Mouse (Mus musculus) adrenal gland, postnatal 25 days (tissue): Measurements from ENCODE around the gene Timp4. TPM values are rescaled to one million over a fixed set of nuclear protein-coding genes. Genes with fewer than 3 reads are reported as not detected.

Experiments
- DNase-seq: peaks from one replicate; pipeline ENCODE4 v3.0.0; 2021; ENCODE audit warnings: mixed read lengths
- long read RNA-seq: library from polyadenylated mRNA; stranded (forward); transcript quantifications from one replicate; pipeline ENCODE4 v2.0.0, GENCODE M21; 2021
- total RNA-seq: library from RNA; stranded (reverse); gene quantifications from 2 replicates; pipeline ENCODE4 v1.2.3, GENCODE M21; 2021

Timp4 gene
- 3.3 and 3.4 TPM in 2 replicates for total RNA-seq
- long read RNA-seq, full-length matches to known transcripts, result 17 of 20 reads
- long read RNA-seq, partial matches to known transcripts, result 0 of 20 reads
- long read RNA-seq, other reads (novel, unspliced or antisense), result 3 of 20 reads

- DNase-seq, result no peak
Observed at GRCm38 (mm10) chr6:115252099-115252873, at the start of gene Timp4. Gene Timp4 (minus strand): TSS chr6:115252205.

DNA sequence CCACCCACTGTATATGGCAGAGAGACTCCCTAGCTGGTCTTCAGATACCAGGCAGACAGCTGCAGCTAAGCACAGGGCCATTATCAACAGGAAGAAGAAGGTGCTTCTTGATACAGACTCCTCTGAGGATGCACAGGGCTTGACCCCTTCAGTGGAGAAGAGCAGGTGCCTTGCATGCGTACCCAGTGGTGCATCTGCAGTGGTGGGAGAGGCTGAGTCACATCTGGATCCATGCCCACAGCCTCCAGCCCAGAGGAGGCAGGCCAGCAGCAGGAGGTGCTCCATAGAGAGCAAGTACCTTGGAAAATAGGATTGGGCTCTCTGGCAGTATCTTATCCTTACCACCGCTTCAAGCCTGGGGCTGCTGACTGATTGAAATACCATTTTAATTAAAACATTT is 41.9 kb upstream of the Timp4 start:
- no peak for DNase-seq

DNA sequence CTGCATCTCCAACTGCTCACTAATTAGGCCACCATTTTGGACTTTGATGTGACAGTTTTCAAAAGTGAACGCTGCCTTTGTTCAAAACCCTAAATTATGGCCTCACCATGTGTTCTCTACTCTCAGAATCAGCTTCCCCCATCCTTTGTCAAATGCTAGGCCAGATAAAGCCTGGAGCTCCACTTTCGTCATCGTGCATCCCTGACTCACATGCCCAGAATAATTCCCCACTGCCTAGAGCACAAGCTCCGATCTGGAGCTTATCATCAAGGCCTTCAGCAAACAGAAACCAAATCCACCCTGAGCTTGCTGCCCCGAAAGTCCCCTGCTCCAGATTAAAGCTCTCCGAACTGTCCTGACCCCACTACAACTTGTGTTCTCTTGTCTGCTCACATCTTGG is 40.6 kb upstream of the Timp4 start:
- DNase-seq, result no peak

GRCm38 (mm10) chr6:115291823-115292222 is 39.8 kb upstream of the Timp4 start:
- DNase-seq, result no peak

DNA sequence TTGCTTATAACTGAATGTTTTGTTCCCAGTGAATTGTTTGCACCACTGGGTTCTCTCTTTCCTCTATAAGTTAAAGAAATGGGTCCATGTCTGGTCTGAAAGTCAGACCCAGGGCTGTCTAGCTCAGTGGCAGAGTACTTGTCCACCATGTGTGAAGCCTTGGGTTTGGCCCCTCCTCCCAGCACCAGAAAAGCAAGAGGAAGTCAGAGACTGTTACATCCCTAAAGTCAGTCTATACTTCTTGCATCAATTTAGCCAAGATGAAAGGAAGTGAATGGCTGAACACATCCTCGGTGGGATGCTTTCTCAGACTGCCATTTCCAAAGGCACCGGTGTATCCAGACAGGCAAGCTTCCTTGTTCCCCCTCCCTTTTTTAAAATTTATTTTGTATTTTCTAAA is 39.1 kb upstream of the Timp4 start:
- DNase-seq, result no peak

GRCm38 (mm10) chr6:115290561-115290960 is 38.6 kb upstream of the Timp4 start:
- no peak for DNase-seq

DNA sequence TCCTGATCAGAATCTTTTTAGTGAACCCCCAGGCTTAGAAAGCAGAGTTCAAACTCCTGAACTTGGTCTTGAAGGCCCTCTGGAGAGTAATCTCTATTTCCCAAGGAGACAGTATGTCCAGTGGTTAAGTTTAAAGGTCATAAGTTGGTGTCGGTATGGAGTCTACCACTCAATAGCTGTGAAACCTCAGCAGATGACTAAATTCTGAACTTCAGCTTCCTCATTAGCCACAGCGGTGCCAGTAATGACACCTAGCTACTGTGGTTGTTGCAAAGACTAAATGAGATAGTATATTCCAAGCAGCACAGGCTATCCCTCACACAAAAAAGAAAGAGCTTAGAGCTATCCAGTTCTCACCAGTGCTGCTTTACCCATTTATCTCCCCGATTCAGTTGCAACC is 36.2 kb upstream of the Timp4 start:
- no peak for DNase-seq

GRCm38 (mm10) chr6:115286441-115286840 is 34.4 kb upstream of the Timp4 start:
- no peak for DNase-seq

- DNase-seq, result no peak
Observed at GRCm38 (mm10) chr6:115284153-115284552, 32.1 kb upstream of the Timp4 start.

DNA sequence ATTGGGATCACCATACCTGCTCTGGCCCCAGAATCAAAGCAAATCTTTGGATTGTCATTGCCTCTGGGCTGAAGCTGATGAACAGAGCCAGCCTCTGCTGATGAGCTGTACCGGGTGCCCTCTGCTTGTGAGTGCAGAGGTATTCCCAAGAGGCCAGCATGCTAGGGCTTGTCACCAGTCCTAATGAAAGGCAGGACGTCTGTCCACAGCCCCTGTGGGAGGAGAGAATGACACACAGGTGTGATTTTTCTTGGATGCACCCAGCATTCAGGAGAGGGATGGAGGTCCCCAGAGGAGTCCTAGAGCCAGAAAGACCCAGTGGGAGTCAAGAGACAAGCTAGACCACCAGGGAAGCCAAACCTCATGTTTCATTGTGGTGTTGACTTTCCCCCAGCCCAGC is 27.6 kb upstream of the Timp4 start:
- DNase-seq, result no peak

DNA sequence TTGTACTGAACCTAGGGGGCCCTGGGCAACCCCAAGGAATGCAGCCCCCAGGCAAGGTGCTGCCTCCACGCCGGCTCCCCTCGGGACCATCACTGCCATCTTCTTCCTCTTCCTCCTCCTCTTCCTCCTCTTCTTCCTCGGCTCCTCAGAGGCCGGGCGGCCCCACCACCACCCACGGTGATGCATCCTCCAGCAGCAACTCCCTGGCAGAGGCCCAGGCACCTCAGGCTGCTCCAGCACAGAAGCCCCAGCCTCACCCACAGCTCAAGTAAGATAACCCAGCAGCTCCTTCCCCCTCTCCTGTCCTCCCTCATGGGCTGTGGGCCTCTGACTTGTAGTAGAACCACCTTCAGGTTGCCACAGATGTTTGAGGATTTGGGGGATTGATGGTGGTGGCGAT is 26.1 kb upstream of the Timp4 start:
- DNase-seq, result no peak

DNA sequence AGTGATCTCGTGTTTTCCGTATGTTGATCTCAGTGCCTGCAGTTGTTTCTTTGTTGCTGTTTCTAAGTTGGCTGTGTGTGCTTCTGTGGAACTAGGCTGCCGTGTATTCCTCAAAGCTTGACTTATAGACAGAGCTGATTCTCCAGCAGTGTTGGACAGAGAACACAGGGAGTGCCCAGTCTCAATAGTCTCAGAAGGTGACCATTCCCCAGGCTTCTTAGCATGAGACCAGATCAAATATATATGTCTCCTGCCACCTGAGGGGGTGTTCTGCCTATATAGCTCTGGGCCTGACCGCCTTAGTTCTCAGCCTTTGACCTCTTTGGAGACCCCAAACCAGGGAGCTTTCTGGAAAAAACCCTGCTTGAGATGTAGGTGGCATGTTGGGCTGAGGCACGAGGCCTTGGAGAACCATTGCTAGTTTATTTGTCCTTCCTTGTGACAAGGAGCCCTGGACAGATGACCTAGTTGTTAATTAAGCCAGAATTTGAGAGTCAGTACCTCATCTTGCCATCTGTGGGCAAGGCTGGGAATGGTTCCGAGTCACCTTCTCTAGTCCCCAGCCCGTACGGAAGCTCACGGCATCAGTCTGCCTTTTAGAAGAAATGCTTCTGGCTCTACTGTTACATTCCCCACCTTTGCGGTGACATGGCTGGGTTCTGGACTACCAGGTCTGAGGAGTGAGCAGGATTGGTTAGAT is 23.3 kb upstream of the Timp4 start:
- DNase-seq, result no peak

- DNase-seq, result no peak
Observed at GRCm38 (mm10) chr6:115274705-115275104, 22.7 kb upstream of the Timp4 start.

DNA sequence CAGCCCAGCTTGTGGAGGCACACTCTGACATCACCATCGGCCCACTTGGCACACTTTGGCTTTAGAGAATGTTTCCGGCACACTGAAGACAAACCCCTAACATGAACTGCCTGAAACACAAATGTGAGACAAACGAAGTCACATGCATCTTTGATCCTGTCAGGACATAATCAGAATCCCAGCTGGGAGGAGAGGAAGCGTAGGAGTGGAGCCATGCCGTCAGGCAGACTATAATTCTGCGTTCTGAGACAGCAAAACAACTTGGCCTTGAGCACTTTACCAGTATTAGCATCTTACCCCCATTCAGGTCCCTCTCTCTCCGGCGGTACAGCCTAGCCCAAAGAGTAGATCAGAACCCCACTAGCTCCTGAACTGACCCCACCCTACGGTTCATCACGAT is 21.3 kb upstream of the Timp4 start:
- DNase-seq, result no peak

GRCm38 (mm10) chr6:115271866-115272271 is 19.9 kb upstream of the Timp4 start:
- peak; percentile 62 for DNase-seq

GRCm38 (mm10) chr6:115271326-115271725 is 19.3 kb upstream of the Timp4 start:
- DNase-seq, result no peak

DNA sequence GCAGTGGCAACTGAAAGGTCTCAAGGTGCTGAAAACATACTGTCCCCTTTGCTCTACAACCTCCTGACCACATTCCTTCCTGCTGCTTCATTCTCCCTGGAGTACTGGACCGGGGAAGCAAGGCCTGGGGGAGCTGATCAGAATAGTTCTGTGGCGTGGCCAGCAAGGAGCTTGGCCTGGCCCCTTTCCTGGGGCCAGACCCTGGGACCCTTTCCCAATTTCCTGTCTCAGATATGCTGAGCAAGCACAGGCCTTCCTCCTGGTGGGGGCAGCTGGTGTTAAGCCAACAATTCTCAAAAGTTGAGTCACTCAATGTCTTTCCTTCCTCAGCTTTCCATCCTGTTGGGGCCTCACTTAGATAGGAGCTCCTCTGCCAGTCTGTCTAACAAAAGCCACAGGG is 18.1 kb upstream of the Timp4 start:
- DNase-seq, result no peak

- no peak for DNase-seq
Observed at GRCm38 (mm10) chr6:115269561-115269960, 17.6 kb upstream of the Timp4 start.

GRCm38 (mm10) chr6:115268551-115269385 is 16.8 kb upstream of the Timp4 start:
- no peak for DNase-seq

DNA sequence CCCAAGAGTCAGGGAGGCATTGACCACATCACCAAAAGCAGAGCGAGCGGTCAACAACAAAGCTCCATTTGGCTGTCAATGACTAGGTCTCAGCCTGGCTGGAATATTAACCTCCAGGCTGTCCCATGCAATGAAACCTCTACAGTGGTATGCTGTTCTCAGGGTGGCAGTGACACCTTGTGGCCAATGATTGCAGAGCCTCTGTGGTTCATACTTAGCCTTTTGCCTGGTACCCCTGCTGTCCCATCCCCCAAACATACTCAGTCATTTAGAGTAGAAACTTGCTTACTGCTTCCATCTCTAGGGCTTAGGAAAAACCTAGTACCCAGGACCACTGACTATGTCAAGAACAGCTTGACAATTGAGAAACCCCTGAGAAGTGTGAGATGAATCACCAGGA is 15.9 kb upstream of the Timp4 start:
- DNase-seq, result peak; percentile 73

DNA sequence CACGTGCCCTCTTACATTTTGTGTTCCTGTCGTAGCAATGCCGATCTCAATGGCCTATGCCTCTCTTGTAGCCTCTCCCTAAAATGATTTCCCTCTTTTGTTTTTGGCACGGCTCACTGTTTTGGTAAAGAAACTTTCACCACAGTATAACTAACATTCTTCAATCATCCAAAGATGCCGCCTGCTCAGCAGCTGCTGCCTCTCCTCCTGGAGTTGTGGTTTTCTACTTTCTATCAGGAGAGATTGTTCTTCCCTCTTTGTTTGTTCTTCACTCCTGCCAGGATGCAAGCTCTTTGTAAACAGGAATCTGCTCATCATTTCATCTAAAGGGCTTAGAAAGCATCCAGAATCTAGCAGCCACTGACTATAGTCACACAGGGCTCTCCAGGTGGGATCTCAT is 14.8 kb upstream of the Timp4 start:
- DNase-seq, result no peak

- no peak for DNase-seq
Observed at GRCm38 (mm10) chr6:115260507-115260906, 8.5 kb upstream of the Timp4 start.

GRCm38 (mm10) chr6:115255171-115255570 is 3.2 kb upstream of the Timp4 start:
- DNase-seq, result no peak
